Mouse (Mus musculus): ENCODE results near the gene Cd6. TPM values are rescaled to one million over a fixed set of nuclear protein-coding genes. Genes with fewer than 3 reads are reported as not detected.

The Cd6 gene
- polyA plus RNA-seq, 2 experiments from 2014 or later: 365 to 512 TPM

DNA sequence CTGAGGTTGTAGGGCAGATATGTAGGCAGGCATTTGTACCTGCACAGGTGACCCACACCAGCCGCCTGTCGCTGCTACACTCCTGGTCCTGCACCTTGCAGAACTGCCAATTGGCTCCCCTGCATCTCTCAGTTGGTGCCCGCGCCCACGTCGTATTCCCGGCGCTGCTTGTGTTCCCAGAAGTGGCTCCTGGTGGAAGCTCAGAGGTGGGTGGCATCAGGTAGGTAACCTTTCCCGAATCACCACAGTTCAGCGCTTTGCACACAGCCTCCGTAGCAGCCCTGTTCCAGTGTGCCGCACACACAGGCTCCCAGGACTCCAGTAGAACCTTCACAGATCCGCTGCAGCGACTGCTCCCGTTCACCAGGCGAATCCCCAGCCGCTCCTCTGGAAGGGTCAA, 30.7 kb downstream of the Cd6 start:
- no peak for ATAC-seq

DNA sequence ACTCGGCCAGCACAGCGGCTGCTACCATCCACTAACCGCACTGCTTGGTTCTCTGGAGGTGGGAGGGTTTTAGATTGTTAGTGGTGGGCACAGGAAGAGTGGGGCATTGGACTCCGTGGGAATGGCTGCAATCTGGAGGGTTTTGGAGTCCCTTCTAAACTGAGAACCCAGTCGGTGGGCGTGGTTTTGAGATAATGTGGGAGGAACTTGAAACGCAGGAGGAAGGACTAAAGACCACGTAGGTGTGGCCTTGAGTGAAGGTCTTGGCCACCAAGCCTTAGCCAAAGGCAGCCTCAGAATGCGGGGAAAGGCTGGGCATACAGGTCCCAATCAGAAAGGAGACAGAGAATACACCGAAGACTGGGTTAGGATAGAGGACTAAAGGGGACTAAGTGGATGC, 31.3 kb downstream of the Cd6 start:
- ATAC-seq: no peak

DNA sequence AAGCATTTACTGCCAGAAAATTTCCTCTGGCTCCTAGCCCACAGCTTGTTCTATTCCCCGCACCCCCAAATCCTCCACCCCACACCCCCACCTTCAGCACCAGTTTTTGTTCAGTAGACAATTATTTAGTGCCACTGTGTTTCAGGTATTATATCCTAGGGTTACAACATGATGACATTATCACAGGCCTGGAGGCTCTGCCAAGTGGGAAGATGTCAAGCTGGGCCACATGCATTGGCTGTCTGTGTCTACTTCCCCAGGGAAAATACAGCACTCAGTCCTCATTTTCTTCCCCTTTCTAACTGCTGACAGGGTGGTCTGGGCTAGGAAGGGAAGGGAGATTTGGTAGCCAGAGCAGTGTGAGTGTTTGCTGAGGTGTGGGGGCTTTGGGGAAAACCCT, 34.9 kb downstream of the Cd6 start:
- no peak for ATAC-seq

DNA sequence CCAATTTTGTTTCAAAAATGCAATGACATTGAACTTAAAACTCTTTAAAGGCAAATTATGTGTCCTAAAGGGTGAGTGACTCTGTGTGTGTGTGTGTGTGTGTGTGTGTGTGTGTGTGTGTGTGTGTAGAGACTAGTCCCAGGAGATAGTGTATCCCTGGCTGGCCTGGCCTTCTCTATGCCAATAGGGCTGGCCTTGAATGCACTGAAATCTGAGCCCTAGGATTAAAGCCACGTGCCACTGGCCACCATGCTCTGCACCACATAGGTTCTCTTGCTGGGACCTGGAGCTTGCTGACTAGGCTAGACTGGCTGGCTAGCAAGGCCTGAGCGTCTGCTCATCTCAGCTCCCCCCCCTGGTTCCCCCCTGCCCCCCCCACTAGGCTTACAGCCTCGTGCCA, 36.8 kb downstream of the Cd6 start:
- ATAC-seq: no peak

GRCm38 (mm10) chr19:10790323-10790722, 39.5 kb downstream of the Cd6 start:
- ATAC-seq: no peak

DNA sequence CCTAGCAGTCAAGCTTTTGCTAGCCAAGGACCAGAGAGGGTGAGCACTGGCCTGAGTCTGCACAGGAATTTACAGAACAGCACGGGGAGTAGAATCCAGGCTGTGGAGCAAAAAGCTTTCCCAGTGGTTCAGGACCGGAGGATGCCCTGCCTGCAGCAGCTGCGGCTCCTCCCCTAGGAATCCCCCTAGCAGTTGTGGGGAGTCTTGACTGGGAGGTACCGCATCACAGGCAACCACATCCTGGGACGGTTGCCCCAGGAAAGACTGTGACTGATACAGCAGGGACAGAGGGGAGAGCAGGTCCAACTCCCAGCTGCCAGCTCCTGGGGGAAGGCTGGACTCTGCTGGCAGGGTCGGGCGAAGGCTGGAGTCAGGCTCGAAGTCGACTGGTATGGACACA, 41.6 kb downstream of the Cd6 start:
- ATAC-seq: peak; percentile 64

DNA sequence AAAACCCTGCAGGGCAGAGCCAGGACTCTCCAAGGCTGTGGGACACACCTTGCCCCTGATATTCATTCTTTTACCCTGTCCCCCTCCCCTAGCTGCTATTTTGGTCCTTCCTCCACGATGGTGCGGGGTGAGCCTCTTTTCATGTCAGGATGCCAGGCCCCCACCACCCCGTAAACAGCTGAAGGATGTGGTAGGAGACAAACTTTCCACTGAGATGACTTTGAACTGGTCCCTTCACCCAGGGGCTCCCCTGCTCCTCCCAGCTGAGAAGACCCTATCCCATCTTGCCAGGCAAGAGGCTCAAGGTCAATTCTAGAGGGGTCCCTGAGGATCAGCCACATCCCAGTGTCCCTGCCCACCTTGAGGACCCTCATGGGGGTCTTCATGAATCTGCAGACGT, 42.5 kb downstream of the Cd6 start:
- peak; percentile 54 for ATAC-seq

GRCm38 (mm10) chr19:10786753-10787152, 43.1 kb downstream of the Cd6 start:
- ATAC-seq: no peak

DNA sequence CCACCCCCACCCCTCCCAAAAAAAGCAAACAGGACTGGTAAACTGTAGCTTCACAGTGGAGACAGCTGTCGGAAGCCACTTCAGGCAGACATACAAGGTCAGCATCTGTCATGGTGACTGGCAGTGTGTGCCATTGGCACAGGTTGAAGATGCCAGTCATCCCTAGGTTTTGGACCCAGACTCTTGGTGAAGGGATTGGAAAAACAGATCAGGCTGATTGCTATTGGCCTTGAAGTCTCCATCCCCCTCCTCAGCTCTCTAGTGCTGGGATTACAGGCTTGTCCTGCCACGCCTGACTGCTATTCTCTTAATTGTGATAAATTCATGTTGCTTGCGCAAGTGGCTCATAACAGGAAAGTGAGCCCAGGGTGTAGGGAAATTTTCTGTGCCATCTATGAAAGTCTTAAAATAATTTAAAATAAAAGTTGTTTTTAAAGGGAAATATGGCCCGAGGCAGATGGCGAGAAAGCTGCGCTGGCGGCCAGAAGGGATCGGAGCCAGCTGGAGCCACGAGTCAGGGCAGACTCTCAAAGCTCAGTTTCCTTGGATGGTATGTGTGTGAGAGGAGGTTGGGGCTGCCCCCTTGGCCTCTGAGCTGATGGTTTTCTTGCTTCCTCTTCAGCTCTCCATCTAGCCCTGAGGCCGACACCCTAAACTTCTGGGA, 44.9 kb downstream of the Cd6 start:
- no peak for ATAC-seq

DNA sequence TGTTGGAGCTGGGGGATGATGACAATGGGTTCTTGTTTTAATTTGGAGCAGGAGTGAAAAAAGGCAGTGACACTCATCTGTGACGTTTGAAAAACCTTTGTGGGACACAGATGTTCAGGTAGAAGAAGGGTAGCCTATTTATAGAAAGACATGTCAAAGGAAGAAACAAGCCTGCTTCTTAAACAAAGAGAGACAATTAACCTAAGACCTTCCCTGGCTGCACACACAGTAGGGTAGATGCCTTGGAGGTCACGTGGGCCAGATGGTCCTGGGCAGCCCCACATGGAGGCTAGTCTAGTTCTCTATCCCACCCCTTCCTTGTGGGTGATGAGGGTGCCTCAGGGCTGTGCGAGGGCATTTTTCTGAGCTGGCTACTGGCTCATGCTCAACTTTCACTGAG, 45.8 kb downstream of the Cd6 start:
- ATAC-seq: no peak

GRCm38 (mm10) chr19:10783168-10783567, 46.7 kb downstream of the Cd6 start:
- ATAC-seq: peak; percentile 10

DNA sequence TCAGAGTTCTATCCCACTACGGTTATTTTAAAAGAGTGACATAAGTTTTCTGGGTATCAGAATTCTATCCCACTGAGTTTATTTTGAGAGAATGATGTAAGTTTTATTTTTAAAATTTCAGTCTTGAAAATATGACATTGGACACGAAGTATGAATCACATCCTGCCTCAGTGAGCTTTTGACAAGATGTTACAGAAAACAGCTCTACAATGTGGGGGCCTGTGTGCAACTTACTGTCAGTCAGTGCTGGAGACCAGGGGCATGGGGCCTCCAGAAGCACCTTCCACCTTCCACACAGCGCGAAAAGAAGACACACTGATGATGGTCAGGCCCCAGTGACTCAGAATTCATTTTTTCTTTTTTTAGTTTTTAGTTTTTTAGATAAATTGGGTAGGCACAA, 48.2 kb downstream of the Cd6 start:
- no peak for ATAC-seq

- no peak for ATAC-seq
These were observed 53.0 kb downstream of the Cd6 start for GRCm38 (mm10) chr19:10776906-10777305.

DNA sequence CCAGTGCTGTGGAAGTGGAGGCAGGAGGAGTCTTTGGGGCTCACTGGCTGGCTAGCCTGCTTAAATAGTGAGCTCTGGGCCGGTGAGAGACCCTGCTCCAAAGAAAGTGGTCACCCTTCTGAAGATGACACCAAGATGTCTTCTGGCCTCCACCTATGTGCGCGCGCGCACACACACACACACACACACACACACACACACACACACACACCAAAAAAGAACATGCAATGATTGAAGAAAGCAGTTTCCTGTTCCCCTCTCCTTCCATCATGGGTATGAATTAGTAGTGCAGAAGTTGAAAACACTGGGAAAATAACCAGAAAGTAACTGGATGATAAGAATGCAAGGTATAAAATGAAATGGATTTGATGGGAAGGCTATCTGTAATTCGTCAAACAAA, 55.7 kb downstream of the Cd6 start:
- ATAC-seq: no peak

DNA sequence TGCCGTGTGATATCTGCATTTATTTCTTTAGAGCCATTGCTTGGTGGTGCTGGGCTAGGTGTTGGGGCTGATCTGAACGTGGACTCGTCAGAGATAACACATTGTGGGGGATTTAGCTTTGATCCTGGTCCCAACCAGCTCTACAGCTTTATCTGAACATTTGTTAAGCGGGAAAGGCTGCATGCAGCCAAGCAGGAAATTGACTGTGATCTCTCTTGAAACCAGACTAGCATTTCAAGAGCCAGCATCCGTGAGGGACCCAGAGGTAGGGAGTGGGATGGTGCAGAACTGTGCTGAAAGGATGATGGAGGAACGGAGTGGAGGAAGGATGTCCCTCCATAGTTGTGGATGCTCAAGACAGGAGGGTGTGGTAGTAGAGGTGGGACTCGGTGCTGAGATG, 56.5 kb downstream of the Cd6 start:
- ATAC-seq: peak; percentile 20

DNA sequence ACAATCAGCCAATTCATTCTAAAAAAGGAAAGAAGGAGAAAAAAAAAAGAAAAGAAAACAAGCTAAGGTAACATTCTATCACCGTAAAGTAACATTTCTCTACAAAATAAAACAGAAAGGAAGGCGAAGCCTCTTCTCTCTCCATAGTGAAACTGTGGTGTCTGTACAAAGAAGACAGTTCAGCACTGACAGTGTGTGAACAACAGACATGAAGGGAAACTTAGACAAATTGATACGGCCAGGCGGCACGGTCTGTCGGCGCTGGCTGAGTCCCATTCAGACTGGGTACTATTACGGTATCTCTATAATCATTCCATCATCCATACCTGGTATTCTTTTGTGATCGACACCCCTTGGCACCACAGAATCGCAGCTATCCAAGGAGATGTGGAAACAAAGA, 57.0 kb downstream of the Cd6 start:
- ATAC-seq: no peak

DNA sequence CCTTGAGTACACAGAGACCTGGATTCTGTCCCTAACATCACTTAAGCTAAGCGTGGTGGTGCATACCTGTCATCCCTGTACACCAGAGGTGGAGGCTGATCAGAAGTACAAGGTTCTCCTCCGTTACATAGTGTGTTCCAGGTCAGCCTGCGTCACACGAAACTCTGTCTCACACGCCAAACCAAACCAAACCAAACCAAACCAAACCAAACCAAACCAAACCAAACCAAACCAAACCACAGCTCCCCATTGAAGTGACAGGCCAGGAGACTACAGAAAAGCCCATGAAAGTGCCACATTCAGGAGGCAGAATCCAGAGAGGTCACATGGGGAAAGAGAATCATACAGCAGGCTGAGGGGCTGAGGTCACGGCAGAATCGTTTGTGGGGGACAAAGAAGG, 57.9 kb downstream of the Cd6 start:
- no peak for ATAC-seq

DNA sequence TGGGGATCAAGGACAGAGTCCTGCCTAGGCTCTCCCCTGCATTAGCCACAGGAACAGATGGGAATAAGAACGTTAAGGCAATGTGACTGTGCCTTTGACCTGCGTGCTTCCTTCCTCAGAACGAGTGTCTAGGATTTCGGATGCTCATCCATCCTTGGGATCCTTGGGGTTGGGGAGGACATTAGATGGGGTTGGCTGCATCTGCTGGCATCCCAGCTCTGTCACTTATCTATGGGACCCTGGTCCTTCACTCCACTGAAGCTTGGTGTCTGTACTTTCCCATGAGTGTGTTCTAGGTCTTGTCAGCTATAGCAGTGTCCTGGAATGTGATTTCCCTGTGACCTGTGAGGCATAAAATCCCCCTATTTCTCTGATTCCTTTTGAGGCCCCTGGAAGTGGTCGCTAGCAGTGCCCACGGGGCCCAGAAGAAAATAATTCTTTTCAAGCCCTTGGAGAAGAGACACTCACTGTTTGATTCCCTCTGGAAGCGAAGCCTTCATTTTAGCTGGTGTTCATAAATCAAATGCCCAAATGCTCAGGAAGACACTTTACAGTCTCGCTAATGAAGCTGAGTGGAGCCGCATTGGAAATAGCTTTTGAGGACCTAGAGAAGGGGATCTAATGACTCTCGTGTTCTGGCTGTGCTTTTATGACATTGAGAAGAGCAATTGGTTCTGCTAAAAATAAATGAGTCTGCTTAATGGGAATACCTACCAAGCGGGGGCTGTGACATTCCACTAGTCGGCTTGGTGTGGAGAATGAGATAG, 60.2 kb downstream of the Cd6 start:
- ATAC-seq: no peak

DNA sequence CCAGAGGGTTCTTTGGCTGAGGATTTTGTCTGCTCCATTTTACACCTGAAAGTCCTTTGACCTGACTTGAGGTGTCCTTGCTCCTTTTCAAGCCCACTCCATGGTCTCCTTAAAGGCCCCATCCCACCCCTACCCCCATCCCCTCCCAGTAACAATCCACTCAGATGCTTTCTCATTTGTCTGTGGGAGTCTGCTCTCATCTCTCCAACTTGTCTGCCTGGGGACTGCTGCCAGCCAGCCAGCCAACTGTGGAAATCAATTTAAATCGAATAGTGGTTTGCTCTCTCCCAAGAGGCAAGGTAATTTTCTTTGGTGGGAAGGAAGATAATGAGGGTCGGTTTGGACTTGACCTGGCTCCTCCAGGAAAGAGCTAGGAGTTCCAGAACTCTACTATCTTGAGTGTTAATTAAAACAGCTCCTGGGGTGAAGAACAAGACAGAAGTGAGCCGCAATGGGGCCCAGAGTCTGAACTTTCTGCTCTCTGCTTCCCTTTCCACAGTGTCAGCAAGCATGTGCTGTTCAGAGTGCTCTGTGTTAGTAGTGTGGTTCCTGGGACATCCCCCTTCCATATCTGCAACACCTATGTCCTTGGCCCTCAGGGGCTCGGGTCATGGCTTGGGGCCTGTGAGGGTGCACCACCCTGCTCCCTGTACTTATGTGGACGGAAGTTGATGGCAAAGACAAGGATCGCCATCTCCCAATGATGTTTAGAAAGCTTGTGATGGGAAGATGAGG, 61.0 kb downstream of the Cd6 start:
- ATAC-seq: no peak

DNA sequence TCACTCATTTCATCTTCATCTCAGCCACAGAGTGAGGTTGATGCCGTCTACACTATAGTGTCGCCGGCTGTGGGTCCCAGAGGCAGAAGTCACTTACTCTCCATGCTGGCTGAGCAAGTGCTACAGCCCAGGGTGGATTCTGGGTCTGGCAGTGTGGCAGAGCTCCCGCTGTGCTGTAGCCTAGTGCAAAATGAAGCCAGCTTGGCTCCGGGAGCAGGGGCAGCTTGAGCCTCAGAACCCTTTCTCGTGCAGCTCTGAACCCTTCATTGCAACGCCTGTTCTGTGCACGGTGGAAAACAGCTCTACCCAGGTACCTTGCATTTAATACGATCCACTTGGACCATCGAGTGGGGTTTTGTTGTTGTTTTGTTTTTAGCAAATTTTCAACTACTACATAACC, 62.2 kb downstream of the Cd6 start:
- ATAC-seq: no peak

GRCm38 (mm10) chr19:10763381-10764031, 66.4 kb downstream of the Cd6 start:
- peak; percentile 74 for ATAC-seq

DNA sequence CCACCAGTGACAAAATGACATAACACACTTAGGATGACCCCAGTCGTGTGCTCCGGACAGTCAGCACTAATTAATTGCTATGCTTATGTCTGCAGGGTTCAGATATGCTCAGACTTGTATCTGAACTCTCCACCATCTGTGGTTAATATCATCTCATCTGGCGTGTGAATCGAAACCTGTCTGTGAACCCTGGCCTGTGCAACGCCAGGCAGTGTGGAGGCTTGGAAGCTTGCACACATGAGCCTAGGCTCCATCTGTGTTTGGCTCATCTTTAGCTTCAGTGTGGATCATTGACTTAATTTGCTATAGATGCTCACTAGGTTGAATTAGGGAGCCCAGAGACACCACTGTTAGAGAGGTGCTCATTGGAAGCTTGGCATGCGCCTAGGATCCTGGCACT, 67.4 kb downstream of the Cd6 start:
- ATAC-seq: no peak

- peak; percentile 6 for ATAC-seq
These were observed 68.0 kb downstream of the Cd6 start for GRCm38 (mm10) chr19:10761794-10762415.
